Mouse (Mus musculus): ENCODE data around the gene Cdc5l. TPM values are rescaled to one million over a fixed set of nuclear protein-coding genes. Genes with fewer than 3 reads are reported as not detected.
A peak's percentile ranks its signal among the peaks of the same experiment; 100 is the strongest.

Gene Cdc5l
- 47.4 and 48.7 TPM in 2 replicates for polyA plus RNA-seq (2015; fragmentation: Nextera tagmentation; extraction: Ambion mirVana)

DNA sequence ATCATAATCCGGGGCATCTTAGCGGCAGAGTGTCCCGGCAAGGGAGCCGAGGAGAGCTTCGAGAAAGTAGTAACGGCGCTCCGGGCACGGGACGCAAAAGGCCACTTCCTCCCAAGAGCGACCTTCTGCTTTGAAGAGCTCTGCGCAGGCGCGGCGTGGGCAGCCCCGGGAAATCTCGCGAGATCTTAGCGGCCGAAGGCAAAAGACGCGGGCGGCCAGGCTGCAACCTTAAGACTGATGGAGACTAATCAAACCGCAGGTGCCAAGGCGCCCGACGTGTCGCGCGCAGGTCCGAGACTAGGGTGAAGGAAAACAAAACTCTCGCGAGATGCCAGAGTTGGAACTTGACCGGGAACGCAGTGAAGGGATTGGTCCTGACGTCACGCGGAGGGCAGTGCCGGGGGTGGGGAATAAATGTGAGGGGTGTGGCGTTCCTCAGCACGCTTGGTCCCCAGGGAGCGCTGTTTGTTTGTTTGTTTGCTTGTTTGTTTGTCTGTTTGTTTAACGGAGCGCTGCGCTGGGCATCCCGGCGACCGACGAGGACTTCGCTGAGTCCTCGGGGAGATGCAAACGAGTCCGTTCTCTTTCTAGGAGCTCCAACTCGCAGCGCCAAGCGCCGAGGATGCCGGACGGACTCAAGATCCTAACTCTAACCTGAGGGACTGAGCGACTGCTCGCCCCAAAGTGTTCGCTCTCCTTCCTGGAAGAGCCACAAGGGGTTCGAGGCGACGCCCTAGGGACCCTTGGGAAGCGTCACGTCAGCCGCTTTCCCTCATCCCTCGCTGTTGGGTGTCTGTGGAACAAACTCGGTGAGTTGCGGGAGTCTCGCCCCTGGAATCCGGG, at the start of gene Cdc5l:
Gene Cdc5l, minus strand, starts transcription at position 319 of the 843 bp plus-strand sequence.
- peaks cover 16% of the 10 kb centered on the region for H3K4me1 ChIP-seq (replicated peaks; ENCODE audit: insufficient read depth, low read length)
- peak within 1 kb of the TSS; percentile 85 for H3K4me2 ChIP-seq (ENCODE audit: low read length)
- ATAC-seq (replicated peaks; ENCODE audit: low FRiP score, low read depth) (peak; percentile 98), DNase-seq (ENCODE audit: low spot score) (peak; percentile 99)
- H3K9ac ChIP-seq (ENCODE audit: low read depth, low read length), result peak within 1 kb of the TSS; percentile 93
- under 1% methylated on average over 73 of the region's 73 CpGs for WGBS
- H3K27me3 ChIP-seq (ENCODE audit: insufficient read depth, low read length), result no peaks in the 10 kb centered on the region
- H3K9me3 ChIP-seq (replicated peaks; ENCODE audit: low read length), result no peaks in the 10 kb centered on the region
- H3K36me3 ChIP-seq (ENCODE audit: insufficient read depth, low read length), result peaks cover 2% of the 10 kb centered on the region; the same call in 1 of the 2 replicates
- TF ChIP-seq CTCF (IDR thresholded peaks at IDR 0.05; ENCODE audit: low read depth), result peak; percentile 42
- peak within 1 kb of the TSS; percentile 99 for H3K27ac ChIP-seq
- H3K4me3 ChIP-seq (replicated peaks; ENCODE audit: low read depth, low read length), result peak within 1 kb of the TSS; percentile 94

DNA sequence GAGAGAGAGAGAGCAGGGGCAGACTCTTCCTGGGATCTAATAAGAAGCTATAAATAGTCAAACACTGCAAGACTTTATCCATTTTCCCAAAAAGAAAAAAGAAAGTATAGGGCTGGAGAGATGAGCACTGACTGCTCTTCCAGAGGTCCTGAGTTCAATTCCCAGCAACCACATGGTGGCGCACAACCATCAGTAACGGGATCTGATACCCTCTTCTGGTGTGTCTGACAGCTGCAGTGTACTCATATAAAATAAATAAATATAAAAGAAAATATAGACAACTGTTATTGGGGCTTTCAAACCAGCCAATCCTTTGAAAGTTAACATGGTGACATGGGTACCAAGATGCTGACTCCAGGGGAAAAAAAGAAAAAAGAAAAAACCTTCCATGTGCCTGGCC, 46.9 kb upstream of the Cdc5l start:
- Histone ChIP-seq H3K27ac (no peak overlapping the region), H3K9ac (ENCODE audit: low read depth, low read length) (no peak overlapping the region), H3K36me3 (ENCODE audit: insufficient read depth, low read length) (no peaks in the 10 kb centered on the region), H3K9me3 (replicated peaks; ENCODE audit: low read length) (no peaks in the 10 kb centered on the region), H3K4me1 (replicated peaks; ENCODE audit: insufficient read depth, low read length) (no peaks in the 10 kb centered on the region), H3K4me3 (replicated peaks; ENCODE audit: low read depth, low read length) (no peak overlapping the region), H3K4me2 (ENCODE audit: low read length) (no peak overlapping the region), H3K27me3 (ENCODE audit: insufficient read depth, low read length) (peaks cover 5% of the 10 kb centered on the region; the same call in 1 of the 2 replicates)
- no peak for ATAC-seq (replicated peaks; ENCODE audit: low FRiP score, low read depth)
- DNase-seq (ENCODE audit: low spot score), result no peak
- TF ChIP-seq CTCF (IDR thresholded peaks at IDR 0.05; ENCODE audit: low read depth), result peak; percentile 42
- 46% methylated on average over 2 of the region's 2 CpGs for WGBS

GRCm38 (mm10) chr17:45478234-45478825, 44.8 kb upstream of the Cdc5l start:
- Histone ChIP-seq H3K4me2 (ENCODE audit: low read length) (no peak overlapping the region), H3K27ac (no peak overlapping the region), H3K4me3 (replicated peaks; ENCODE audit: low read depth, low read length) (no peak overlapping the region), H3K4me1 (replicated peaks; ENCODE audit: insufficient read depth, low read length) (no peaks in the 10 kb centered on the region), H3K27me3 (ENCODE audit: insufficient read depth, low read length) (peaks cover 5% of the 10 kb centered on the region; the same call in 1 of the 2 replicates), H3K36me3 (ENCODE audit: insufficient read depth, low read length) (no peaks in the 10 kb centered on the region), H3K9ac (ENCODE audit: low read depth, low read length) (no peak overlapping the region), H3K9me3 (replicated peaks; ENCODE audit: low read length) (no peaks in the 10 kb centered on the region)
- peak; percentile 75 for DNase-seq (ENCODE audit: low spot score)
- TF ChIP-seq CTCF (IDR thresholded peaks at IDR 0.05; ENCODE audit: low read depth), result peak; percentile 96
- WGBS, result 10% methylated on average over 12 of the region's 12 CpGs
- ATAC-seq (replicated peaks; ENCODE audit: low FRiP score, low read depth), result 0 out of 2 replicates have a peak, but pooled peaks have one; percentile 36

GRCm38 (mm10) chr17:45474669-45475465, 41.3 kb upstream of the Cdc5l start, which contains the start of gene Spats1:
Gene Spats1, minus strand, starts transcription at chr17:45475415.
- Histone ChIP-seq H3K27ac (no peak within 1 kb of the TSS), H3K4me1 (replicated peaks; ENCODE audit: insufficient read depth, low read length) (no peaks in the 10 kb centered on the region), H3K9me3 (replicated peaks; ENCODE audit: low read length) (no peaks in the 10 kb centered on the region), H3K36me3 (ENCODE audit: insufficient read depth, low read length) (no peaks in the 10 kb centered on the region), H3K9ac (ENCODE audit: low read depth, low read length) (no peak within 1 kb of the TSS), H3K4me2 (ENCODE audit: low read length) (peak within 1 kb of the TSS; percentile 62), H3K27me3 (ENCODE audit: insufficient read depth, low read length) (peaks cover 5% of the 10 kb centered on the region; the same call in 1 of the 2 replicates), H3K4me3 (replicated peaks; ENCODE audit: low read depth, low read length) (peak within 1 kb of the TSS; percentile 42)
- ATAC-seq (replicated peaks; ENCODE audit: low FRiP score, low read depth) (peak; percentile 59), DNase-seq (ENCODE audit: low spot score) (peak; percentile 36)
- TF ChIP-seq CTCF (IDR thresholded peaks at IDR 0.05; ENCODE audit: low read depth), result no peak
- 4% methylated on average over 30 of the region's 30 CpGs for WGBS

GRCm38 (mm10) chr17:45474146-45474545, 40.6 kb upstream of the Cdc5l start:
- H3K27ac ChIP-seq, result no peak overlapping the region
- no peak overlapping the region for H3K9ac ChIP-seq (ENCODE audit: low read depth, low read length)
- peak overlapping the region; percentile 62 for H3K4me2 ChIP-seq (ENCODE audit: low read length)
- H3K9me3 ChIP-seq (replicated peaks; ENCODE audit: low read length), result no peaks in the 10 kb centered on the region
- no peak overlapping the region for H3K4me3 ChIP-seq (replicated peaks; ENCODE audit: low read depth, low read length)
- WGBS, result 67% methylated on average over 8 of the region's 8 CpGs
- TF ChIP-seq CTCF (IDR thresholded peaks at IDR 0.05; ENCODE audit: low read depth), result no peak
- ATAC-seq (replicated peaks; ENCODE audit: low FRiP score, low read depth), result no peak
- no peak for DNase-seq (ENCODE audit: low spot score)
- H3K4me1 ChIP-seq (replicated peaks; ENCODE audit: insufficient read depth, low read length), result no peaks in the 10 kb centered on the region
- H3K36me3 ChIP-seq (ENCODE audit: insufficient read depth, low read length), result no peaks in the 10 kb centered on the region
- H3K27me3 ChIP-seq (ENCODE audit: insufficient read depth, low read length), result peaks cover 5% of the 10 kb centered on the region; the same call in 1 of the 2 replicates

- Histone ChIP-seq H3K4me3 (replicated peaks; ENCODE audit: low read depth, low read length) (no peak overlapping the region), H3K4me1 (replicated peaks; ENCODE audit: insufficient read depth, low read length) (no peaks in the 10 kb centered on the region), H3K36me3 (ENCODE audit: insufficient read depth, low read length) (no peaks in the 10 kb centered on the region), H3K9ac (ENCODE audit: low read depth, low read length) (no peak overlapping the region), H3K27me3 (ENCODE audit: insufficient read depth, low read length) (peaks cover 5% of the 10 kb centered on the region; the same call in 1 of the 2 replicates), H3K4me2 (ENCODE audit: low read length) (no peak overlapping the region), H3K9me3 (replicated peaks; ENCODE audit: low read length) (no peaks in the 10 kb centered on the region), H3K27ac (no peak overlapping the region)
- DNase-seq (ENCODE audit: low spot score), result no peak
- ATAC-seq (replicated peaks; ENCODE audit: low FRiP score, low read depth), result no peak
- TF ChIP-seq CTCF (IDR thresholded peaks at IDR 0.05; ENCODE audit: low read depth), result no peak
- 77% methylated on average over 6 of the region's 6 CpGs for WGBS
These were observed 40.1 kb upstream of the Cdc5l start for GRCm38 (mm10) chr17:45473667-45474066.
